Comparison of ENCODE assay signal across 16 mouse cellular contexts in the genomic region with DNA sequence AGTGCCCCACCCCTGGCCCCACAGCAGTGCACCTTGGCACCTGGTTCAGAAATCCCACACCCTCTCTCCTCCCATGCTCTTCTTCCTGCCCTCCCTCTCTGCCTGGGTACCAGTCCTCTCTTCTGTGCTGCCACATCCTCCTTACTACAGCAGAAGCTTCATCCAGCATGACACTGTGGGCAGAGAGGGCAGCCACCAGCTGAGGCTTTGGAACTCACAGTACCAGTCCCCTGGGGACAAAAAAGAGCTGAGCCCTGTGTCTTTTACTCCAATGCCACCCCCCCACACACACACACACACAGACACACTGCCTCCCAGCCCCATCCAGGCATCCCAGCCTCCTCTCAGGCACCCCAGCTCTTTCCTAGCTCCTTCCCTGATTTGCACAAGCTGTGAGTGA.
"Had no signal": no experiment of that assay in that cellular context is flagged by ENCODE, and none has a peak within 500 bp of the region (broad histone marks: within the 10 kb centered on the region; RNA-seq: fewer than 3 reads in every experiment).

No protein-coding gene starts in this region.

- H3K9me3 ChIP-seq: neural tube, embryonic 12.5 days; neural tube, embryonic 13.5 days; neural tube, embryonic 15.5 days; stomach, embryonic 15.5 days had no signal

- H3K36me3 ChIP-seq: neural tube, embryonic 12.5 days; neural tube, embryonic 13.5 days; neural tube, embryonic 15.5 days; stomach, embryonic 15.5 days had no signal

- H3K4me3 ChIP-seq: neural tube, embryonic 12.5 days; neural tube, embryonic 13.5 days; neural tube, embryonic 15.5 days; stomach, embryonic 15.5 days had no signal

- DNase-seq: right cerebral cortex, adult 18-20 months; right cerebral cortex, postnatal 14 days; right cerebral cortex, postnatal 25 days; right cerebral cortex, postnatal 4 days; spleen, adult 18-20 months; thymus, adult 18-20 months; thymus, adult 2 months; thymus, postnatal 14 days; thymus, postnatal 25 days; thymus, postnatal 36 days; thymus, postnatal 4 days had no signal

- H3K9ac ChIP-seq: neural tube, embryonic 12.5 days; neural tube, embryonic 13.5 days; neural tube, embryonic 15.5 days; stomach, embryonic 15.5 days had no signal

- H3K4me2 ChIP-seq: neural tube, embryonic 12.5 days; neural tube, embryonic 13.5 days; neural tube, embryonic 15.5 days; stomach, embryonic 15.5 days had no signal

- H3K27me3 ChIP-seq: neural tube, embryonic 12.5 days; neural tube, embryonic 13.5 days; neural tube, embryonic 15.5 days; stomach, embryonic 15.5 days had no signal

- H3K27ac ChIP-seq: neural tube, embryonic 12.5 days; neural tube, embryonic 13.5 days; neural tube, embryonic 15.5 days; stomach, embryonic 15.5 days; stomach, postnatal 0 days had no signal

- H3K4me1 ChIP-seq: stomach, embryonic 15.5 days had no signal
